Mouse (Mus musculus): ENCODE results near the gene Prkd1. TPM values are rescaled to one million over a fixed set of nuclear protein-coding genes. Genes with fewer than 3 reads are reported as not detected.

The Prkd1 gene
- polyA plus RNA-seq, 1 experiment from 2014 or later: 2.9 TPM

DNA sequence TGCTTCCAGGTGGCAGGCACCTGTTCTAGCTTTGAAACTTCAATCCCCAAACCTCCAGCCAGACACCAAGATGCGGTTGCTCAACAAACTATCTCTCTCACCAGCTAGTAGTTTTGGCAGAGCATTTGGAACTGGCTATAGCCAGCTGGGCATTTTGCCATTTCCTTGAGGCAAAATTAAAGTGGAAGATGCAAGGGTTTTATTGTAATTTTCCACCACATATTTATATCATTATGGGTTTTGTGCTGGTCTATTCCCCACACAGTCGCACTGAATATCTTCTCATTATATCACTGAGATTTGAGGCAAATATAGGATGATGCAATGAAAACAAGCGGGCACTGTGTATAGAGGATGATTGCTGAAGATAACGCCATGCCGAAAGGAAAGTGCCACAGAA is 102.5 kb downstream of the Prkd1 start:
- H3K4me3 ChIP-seq: no peak overlapping the region
- H3K4me2 ChIP-seq: no peak overlapping the region
- no peak overlapping the region for H3K27ac ChIP-seq (replicated peaks)
- peaks cover 23% of the 10 kb centered on the region for H3K4me1 ChIP-seq (replicated peaks)
- WGBS: 79% methylated on average over 5 of the region's 5 CpGs
- no peaks in the 10 kb centered on the region for H3K36me3 ChIP-seq
- H3K27me3 ChIP-seq: no peaks in the 10 kb centered on the region
- no peak for ATAC-seq (ENCODE audit: low FRiP score, low read depth)
- no peaks in the 10 kb centered on the region for H3K9me3 ChIP-seq
- H3K9ac ChIP-seq: no peak overlapping the region

DNA sequence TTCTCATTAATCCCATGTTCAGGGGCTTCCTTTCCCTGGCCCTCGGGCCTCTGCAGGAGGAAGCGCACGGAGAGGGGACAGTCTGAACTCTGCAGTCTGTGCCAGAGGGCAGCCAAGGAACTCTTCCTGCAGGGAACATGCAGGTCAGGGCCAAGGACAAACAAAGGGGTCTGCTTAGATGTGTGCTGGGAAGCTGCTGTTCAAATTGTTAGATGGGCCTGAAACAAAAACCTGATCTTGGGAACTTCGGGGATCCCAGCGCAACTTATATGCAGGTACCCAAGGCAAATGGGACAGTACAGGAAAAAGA is 103.3 kb downstream of the Prkd1 start:
- no peaks in the 10 kb centered on the region for H3K9me3 ChIP-seq
- H3K27ac ChIP-seq (replicated peaks): no peak overlapping the region
- WGBS: 52% methylated on average over 5 of the region's 5 CpGs
- no peaks in the 10 kb centered on the region for H3K36me3 ChIP-seq
- ATAC-seq (ENCODE audit: low FRiP score, low read depth): no peak
- peaks cover 23% of the 10 kb centered on the region for H3K4me1 ChIP-seq (replicated peaks)
- no peak overlapping the region for H3K4me2 ChIP-seq
- H3K9ac ChIP-seq: no peak overlapping the region
- no peak overlapping the region for H3K4me3 ChIP-seq
- H3K27me3 ChIP-seq: no peaks in the 10 kb centered on the region

DNA sequence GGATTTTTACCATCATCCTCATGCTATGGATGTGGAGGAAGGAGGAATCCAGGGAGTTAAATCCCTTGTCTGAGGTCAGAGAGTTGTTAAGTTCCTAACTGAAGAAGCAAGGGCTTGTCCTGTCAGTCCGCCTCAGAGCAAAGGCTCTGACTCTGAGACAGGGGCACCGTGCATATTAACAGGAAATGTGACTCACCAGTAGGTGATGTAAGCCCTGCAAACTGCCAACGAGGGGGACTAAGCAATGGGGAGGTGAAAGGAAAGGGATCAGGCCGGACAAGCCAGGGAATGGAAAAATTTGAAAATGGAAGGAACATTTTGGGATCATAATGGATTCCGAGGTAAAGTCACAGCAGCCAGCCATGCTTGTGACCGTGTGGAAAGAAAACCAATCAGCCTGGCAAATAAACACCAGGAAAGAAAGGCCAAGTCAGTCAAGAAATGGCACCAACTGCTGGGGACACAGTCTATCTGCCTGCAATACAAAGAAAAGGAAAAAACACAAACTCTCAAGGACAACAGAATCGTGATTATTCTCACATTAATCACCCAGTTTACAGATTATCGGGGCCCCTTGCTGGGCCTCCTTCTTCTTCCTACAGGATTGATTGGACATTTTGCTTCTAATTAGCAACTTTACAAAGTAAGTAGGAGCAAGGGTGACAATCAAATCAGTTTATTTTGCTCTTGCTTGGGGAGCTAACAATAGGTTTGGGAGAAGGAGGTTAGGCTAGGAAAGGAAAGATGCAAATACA is 103.9 kb downstream of the Prkd1 start:
- Histone ChIP-seq H3K9me3 (no peaks in the 10 kb centered on the region), H3K36me3 (no peaks in the 10 kb centered on the region), H3K4me2 (no peak overlapping the region), H3K4me3 (no peak overlapping the region), H3K27me3 (no peaks in the 10 kb centered on the region), H3K27ac (replicated peaks) (no peak overlapping the region), H3K4me1 (replicated peaks) (peaks cover 19% of the 10 kb centered on the region), H3K9ac (no peak overlapping the region)
- WGBS: 38% methylated on average over 8 of the region's 8 CpGs
- 0 out of 2 replicates have a peak, but pooled peaks have one; percentile 28 for ATAC-seq (ENCODE audit: low FRiP score, low read depth)

DNA sequence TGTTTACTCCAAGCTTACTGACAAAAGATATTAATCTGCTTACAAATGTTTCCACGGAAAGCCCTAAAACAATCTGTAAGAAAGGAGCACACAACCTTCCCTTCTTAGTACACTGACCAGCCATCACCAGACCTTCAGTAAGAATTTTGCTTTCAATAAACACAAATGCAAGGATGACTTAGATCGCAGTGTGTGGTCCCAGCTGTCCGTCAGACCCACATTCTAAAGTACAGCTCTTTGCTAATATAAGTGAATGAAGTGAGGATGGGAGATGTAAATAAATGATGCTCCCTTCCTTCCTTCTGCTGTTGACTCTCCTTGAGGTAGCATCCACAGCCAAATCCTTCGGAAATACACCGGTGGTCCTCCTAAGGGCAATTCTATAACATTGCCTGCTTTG is 108.1 kb downstream of the Prkd1 start:
- Histone ChIP-seq H3K4me2 (no peak overlapping the region), H3K4me3 (no peak overlapping the region), H3K4me1 (replicated peaks) (peaks cover 15% of the 10 kb centered on the region), H3K9ac (no peak overlapping the region), H3K9me3 (no peaks in the 10 kb centered on the region), H3K27ac (replicated peaks) (no peak overlapping the region), H3K27me3 (no peaks in the 10 kb centered on the region), H3K36me3 (no peaks in the 10 kb centered on the region)
- ATAC-seq (ENCODE audit: low FRiP score, low read depth): no peak
- WGBS: 85% methylated on average over 5 of the region's 5 CpGs

DNA sequence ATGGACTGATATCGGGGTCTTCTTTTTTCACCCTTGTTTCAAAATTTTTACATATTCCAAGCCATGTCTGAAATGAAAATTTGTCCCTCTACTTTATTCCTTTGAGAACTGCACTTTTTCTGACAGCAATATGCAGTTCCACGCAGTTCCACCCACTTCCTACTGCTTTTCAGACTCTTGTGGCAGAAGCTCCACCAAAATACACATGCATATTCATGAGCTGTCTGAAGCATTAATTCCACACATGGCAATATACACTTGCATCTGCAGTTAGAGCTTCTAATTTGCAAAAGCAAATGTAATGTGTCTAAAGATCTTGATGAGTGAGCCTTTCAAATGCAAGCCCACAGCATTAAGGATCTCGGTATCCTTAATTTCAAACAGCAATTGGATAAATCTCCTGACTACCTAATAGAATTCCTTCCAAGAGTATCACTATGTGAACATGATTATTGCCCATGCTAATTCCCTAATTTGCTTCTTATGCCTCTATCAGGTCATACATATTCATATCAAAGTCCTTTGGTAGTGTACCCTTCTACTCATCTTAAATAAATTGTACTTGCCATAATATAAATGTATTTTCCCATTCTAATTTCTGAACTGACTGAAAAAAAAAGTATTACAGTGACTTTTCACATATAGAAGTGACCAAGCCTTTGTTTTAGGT is 110.5 kb downstream of the Prkd1 start:
- peaks cover 3% of the 10 kb centered on the region; the same call in 1 of the 2 replicates for H3K4me1 ChIP-seq (replicated peaks)
- H3K27ac ChIP-seq (replicated peaks): no peak overlapping the region
- no peaks in the 10 kb centered on the region for H3K9me3 ChIP-seq
- 67% methylated on average over 3 of the region's 3 CpGs for WGBS
- H3K4me2 ChIP-seq: no peak overlapping the region
- H3K4me3 ChIP-seq: no peak overlapping the region
- no peaks in the 10 kb centered on the region for H3K36me3 ChIP-seq
- ATAC-seq (ENCODE audit: low FRiP score, low read depth): no peak
- H3K27me3 ChIP-seq: no peaks in the 10 kb centered on the region
- H3K9ac ChIP-seq: no peak overlapping the region

GRCm38 (mm10) chr12:50537761-50538160 is 111.1 kb downstream of the Prkd1 start:
- Histone ChIP-seq H3K27ac (replicated peaks) (no peak overlapping the region), H3K9ac (no peak overlapping the region), H3K9me3 (no peaks in the 10 kb centered on the region), H3K27me3 (no peaks in the 10 kb centered on the region), H3K4me3 (no peak overlapping the region), H3K4me2 (no peak overlapping the region), H3K36me3 (no peaks in the 10 kb centered on the region), H3K4me1 (replicated peaks) (peaks cover 3% of the 10 kb centered on the region; the same call in 1 of the 2 replicates)
- no peak for ATAC-seq (ENCODE audit: low FRiP score, low read depth)
- 85% methylated on average over 2 of the region's 2 CpGs for WGBS

DNA sequence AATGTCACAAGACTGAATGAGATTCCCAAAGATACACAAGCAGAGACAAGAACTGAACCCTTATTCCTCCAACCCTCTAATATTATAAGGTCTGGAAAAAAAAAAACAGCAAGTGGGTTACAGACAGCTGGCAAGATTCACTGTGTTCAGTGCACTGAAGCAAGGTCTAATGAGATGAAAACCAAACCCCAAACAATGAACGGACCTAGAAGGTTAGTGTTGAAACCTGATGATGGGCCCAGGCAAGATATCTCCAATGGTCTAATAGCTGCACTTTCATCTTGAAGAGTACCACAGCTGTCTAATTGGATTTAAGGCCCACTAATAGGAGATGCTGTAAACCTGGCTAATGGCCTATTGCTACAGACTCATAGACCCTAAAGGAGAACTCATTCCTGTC is 111.9 kb downstream of the Prkd1 start:
- Histone ChIP-seq H3K4me2 (no peak overlapping the region), H3K4me3 (no peak overlapping the region), H3K27me3 (no peaks in the 10 kb centered on the region), H3K27ac (replicated peaks) (no peak overlapping the region), H3K9me3 (no peaks in the 10 kb centered on the region), H3K9ac (no peak overlapping the region), H3K4me1 (replicated peaks) (peaks cover 3% of the 10 kb centered on the region; the same call in 1 of the 2 replicates), H3K36me3 (no peaks in the 10 kb centered on the region)
- 42% methylated on average over 1 of the region's 1 CpGs for WGBS
- no peak for ATAC-seq (ENCODE audit: low FRiP score, low read depth)

- no peaks in the 10 kb centered on the region for H3K36me3 ChIP-seq
- H3K4me3 ChIP-seq: no peak overlapping the region
- no peak overlapping the region for H3K27ac ChIP-seq (replicated peaks)
- no peaks in the 10 kb centered on the region for H3K9me3 ChIP-seq
- no peak overlapping the region for H3K9ac ChIP-seq
- WGBS: 96% methylated on average over 1 of the region's 1 CpGs
- no peak for ATAC-seq (ENCODE audit: low FRiP score, low read depth)
- H3K27me3 ChIP-seq: no peaks in the 10 kb centered on the region
- no peaks in the 10 kb centered on the region for H3K4me1 ChIP-seq (replicated peaks)
- H3K4me2 ChIP-seq: no peak overlapping the region
Observed at GRCm38 (mm10) chr12:50528633-50529032, 120.3 kb downstream of the Prkd1 start.

DNA sequence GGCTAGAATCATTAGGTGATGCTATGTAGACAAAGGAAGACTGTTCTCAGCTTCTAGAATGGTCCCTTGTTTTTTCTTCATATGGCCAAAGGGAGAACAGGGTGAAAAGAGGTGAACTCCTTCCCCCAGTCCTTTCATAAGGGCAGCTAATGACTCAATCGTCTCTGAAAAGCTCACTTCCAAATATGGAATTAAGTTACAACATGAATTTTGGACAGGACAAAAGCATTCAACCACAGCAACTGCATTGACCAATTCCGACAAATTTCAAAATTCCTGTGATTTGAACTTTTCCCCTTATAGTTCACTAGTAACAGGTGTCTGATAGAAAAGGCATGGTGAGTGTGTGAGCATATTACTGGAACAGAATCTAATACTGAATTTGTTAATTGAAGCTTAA is 124.8 kb downstream of the Prkd1 start:
- no peak for ATAC-seq (ENCODE audit: low FRiP score, low read depth)
- no peaks in the 10 kb centered on the region for H3K36me3 ChIP-seq
- H3K4me1 ChIP-seq (replicated peaks): no peaks in the 10 kb centered on the region
- H3K27ac ChIP-seq (replicated peaks): no peak overlapping the region
- 83% methylated on average over 2 of the region's 2 CpGs for WGBS
- no peaks in the 10 kb centered on the region for H3K9me3 ChIP-seq
- H3K4me3 ChIP-seq: no peak overlapping the region
- H3K9ac ChIP-seq: no peak overlapping the region
- H3K4me2 ChIP-seq: no peak overlapping the region
- H3K27me3 ChIP-seq: no peaks in the 10 kb centered on the region

GRCm38 (mm10) chr12:50514526-50514925 is 134.4 kb downstream of the Prkd1 start:
- ATAC-seq (ENCODE audit: low FRiP score, low read depth): no peak
- Histone ChIP-seq H3K9ac (no peak overlapping the region), H3K27me3 (no peaks in the 10 kb centered on the region), H3K4me1 (replicated peaks) (no peaks in the 10 kb centered on the region), H3K4me2 (no peak overlapping the region), H3K36me3 (no peaks in the 10 kb centered on the region), H3K4me3 (no peak overlapping the region), H3K9me3 (no peaks in the 10 kb centered on the region), H3K27ac (replicated peaks) (no peak overlapping the region)
- 68% methylated on average over 2 of the region's 2 CpGs for WGBS

- WGBS: 89% methylated on average over 4 of the region's 4 CpGs
Observed at GRCm38 (mm10) chr12:50511486-50512225, 137.2 kb downstream of the Prkd1 start.

GRCm38 (mm10) chr12:50508762-50509161 is 140.1 kb downstream of the Prkd1 start:
- Histone ChIP-seq H3K27me3 (no peaks in the 10 kb centered on the region), H3K4me3 (no peak overlapping the region), H3K27ac (replicated peaks) (no peak overlapping the region), H3K9ac (no peak overlapping the region), H3K4me1 (replicated peaks) (no peaks in the 10 kb centered on the region), H3K36me3 (no peaks in the 10 kb centered on the region), H3K9me3 (no peaks in the 10 kb centered on the region), H3K4me2 (no peak overlapping the region)
- 76% methylated on average over 2 of the region's 2 CpGs for WGBS
- no peak for ATAC-seq (ENCODE audit: low FRiP score, low read depth)

More at GRCm38 (mm10) chr12:50511486-50512225, 137.2 kb downstream of the Prkd1 start:
- ATAC-seq (ENCODE audit: low FRiP score, low read depth): no peak
- Histone ChIP-seq H3K4me3 (no peak overlapping the region), H3K27me3 (no peaks in the 10 kb centered on the region), H3K4me1 (replicated peaks) (no peaks in the 10 kb centered on the region), H3K4me2 (no peak overlapping the region), H3K27ac (replicated peaks) (no peak overlapping the region), H3K36me3 (no peaks in the 10 kb centered on the region), H3K9ac (no peak overlapping the region), H3K9me3 (no peaks in the 10 kb centered on the region)
